Mouse (Mus musculus): ENCODE data around the gene Gpr156.

Gpr156 gene

GRCm38 (mm10) chr16:38044551-38044950 lies 128.3 kb downstream of the Gpr156 start:
- TF ChIP-seq GATA4 (IDR thresholded peaks at IDR 0.05; ENCODE audit: insufficient replicate concordance, low read length) = no peak

GRCm38 (mm10) chr16:38047781-38048558 lies 131.7 kb downstream of the Gpr156 start:
- no peak for TF ChIP-seq GATA4 (IDR thresholded peaks at IDR 0.05; ENCODE audit: insufficient replicate concordance, low read length)

All from liver, adult (tissue).